Mouse (Mus musculus) erythroblast, embryonic 14.5 days (primary cell): ENCODE measurements around the gene Ntng2.

Source experiments
- GATA1 ChIP-seq: IDR thresholded peaks from 2 replicates; pipeline ENCODE4 v1.6.1; 2012; ENCODE audit warnings: low read length, inconsistent platforms, mixed read lengths
- TAL1 ChIP-seq: IDR thresholded peaks from 3 replicates; pipeline ENCODE4 v1.6.1; 2012; ENCODE audit warnings: low read length, inconsistent platforms, mixed read lengths

- TF ChIP-seq TAL1: no peak
- no peak for TF ChIP-seq GATA1
These were observed 84.7 kb downstream of the Ntng2 start for GRCm38 (mm10) chr2:29168067-29168466.
